Mouse (Mus musculus) lung, adult 18-20 months (tissue): Measurements from ENCODE around the gene Pde8b.
A peak's percentile ranks its signal among the peaks of the same experiment; 100 is the strongest.

Experiments
- DNase-seq, 2 experiments: peaks; one replicate each; pipeline ENCODE4 v3.0.0; 2022; ENCODE audit warnings: mixed read lengths in 2 of 2

Gene Pde8b

DNA sequence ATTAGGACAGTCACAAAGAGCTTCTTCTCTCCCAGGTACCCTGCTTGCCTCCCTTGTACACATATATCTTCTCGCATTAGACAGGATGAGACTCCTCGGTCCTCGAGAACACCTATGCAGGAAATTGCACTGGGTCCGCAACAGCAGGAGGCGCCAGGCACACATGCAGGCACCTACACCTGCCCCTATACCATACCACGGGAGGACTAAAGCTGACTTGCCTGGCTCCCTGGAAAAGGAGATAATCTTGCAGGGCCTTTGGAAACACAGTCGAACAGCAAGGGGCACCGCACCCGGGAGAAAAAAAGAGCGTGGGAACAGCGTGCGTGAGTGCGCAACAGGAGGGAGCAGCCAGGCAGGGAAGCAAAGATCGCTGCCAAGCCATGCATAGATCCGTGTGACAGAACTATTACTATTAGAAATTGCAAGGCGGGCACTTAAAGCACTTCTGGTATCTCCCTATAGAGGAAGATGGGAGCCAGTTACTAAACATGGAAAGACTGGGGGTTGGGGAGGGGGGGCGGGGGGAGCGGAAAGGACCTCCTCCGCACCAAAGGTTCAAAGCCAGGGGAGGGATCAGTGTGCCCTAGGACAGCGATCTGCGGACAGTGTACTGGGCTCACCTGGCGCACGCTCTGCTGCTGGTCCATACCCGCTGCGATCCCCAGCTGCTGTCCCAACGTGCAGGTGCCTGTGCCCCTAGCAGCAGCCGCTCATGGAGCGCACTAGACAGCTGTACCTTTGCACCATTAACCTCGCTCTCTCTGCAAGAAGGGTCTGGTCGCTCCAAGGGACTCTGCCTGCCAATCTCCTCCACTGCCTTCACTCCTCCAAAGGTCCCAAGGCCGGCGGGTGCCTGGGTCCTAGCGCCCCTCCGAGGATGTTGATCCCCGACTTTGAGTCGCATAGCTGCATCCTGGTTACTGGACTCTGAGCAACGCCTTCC lies at the start of gene Pde8b:
Gene Pde8b (minus strand): TSS at position 826 of the 946 bp plus-strand sequence.
- DNase-seq = peak; percentile 14 to 38

DNA sequence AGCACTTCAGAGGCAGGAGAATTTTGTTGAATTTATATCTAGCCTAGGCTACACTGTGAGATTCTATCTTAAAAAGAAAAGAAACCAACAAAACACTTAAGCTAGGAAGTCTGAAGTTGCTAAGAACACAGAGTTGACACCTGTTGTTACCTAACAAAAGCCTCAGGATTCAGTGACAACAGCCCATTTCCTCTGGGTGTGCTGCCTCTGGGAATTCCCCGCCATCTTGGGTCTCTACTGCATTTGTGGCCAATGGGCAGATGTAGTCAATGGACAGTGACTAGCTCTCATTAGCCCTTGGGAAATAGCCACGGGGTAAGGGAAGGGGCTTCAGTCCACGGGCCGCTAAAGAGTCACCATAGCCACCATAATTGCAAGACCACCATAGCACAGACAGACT lies 41.8 kb upstream of the Pde8b start:
- no peak for DNase-seq

GRCm38 (mm10) chr13:95288027-95288426 lies 37.9 kb upstream of the Pde8b start:
- DNase-seq = no peak

GRCm38 (mm10) chr13:95286989-95287388 lies 36.9 kb upstream of the Pde8b start:
- DNase-seq = peak; percentile 61 to 69

- no peak for DNase-seq
Observed at GRCm38 (mm10) chr13:95281740-95282673, 31.9 kb upstream of the Pde8b start.

DNA sequence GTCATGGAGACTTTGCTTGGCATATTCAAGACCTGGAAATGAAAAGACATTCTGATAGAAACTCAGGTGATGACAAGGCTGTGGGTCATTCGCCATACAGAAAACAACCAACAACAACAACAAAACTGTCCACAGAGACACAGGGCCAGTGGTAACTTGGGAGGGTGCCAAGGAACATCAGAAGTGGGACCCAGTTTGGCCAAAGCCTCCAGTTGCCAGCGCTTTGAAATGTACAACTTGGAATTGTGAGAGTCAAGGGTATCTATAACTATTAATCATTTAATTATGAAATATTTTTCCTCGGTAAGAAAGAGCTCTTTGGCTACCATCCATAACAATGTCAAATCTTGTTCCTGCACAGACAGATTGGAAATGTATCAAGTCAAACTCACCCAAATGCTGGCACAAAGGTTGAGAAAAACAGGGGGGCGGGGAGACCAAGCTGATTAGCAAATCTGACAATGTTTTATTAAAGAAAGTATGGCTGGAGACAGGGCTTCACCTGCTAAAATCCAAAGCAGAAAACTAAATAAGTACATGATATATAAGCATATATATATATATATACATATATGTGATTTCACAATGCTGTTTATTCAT lies 28.4 kb upstream of the Pde8b start:
- DNase-seq = no peak

DNA sequence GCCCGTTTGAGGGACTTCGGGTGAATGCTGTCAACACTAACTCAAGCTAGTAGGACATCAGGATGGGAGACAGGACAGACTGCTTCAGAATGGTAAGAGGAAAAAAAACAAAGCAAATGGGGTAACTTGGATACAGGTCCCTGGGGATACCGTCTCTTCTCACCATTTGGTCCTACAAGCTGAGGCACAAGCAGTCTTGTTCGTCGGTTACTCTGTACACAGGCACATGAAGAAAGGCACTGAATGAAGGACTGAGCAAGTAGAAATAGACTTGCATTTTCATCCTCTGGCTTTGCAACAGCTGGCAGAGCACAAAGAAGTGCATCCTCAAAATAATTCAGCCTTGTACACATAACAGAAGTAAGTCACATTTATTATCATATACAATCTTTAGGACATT lies 14.6 kb upstream of the Pde8b start:
- DNase-seq = no peak

GRCm38 (mm10) chr13:95260886-95261789 lies 11.0 kb upstream of the Pde8b start:
- peak in 1 of 2 experiments; percentile 15 for DNase-seq

- peak in 1 of 2 experiments; percentile 45 for DNase-seq
Observed at GRCm38 (mm10) chr13:95260391-95260790, 10.3 kb upstream of the Pde8b start.

DNA sequence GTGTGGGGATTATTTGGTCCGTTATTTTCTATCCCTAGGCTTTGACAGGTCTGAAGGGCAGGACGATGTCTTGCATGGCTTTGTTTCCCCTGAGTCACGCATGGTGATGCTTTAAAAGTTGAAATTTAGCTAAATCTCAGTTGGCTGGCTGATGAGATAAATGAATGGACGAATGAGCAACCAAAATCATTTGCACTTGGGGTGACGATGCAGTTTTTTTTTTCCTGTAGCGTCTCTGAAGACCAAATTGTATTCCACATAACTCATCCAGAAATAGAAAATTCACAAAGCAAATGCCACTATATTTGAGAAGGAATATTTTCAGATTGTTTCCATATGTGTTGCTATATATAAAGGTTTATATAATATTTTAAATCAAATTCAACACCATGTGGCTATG lies 6.9 kb upstream of the Pde8b start:
- DNase-seq = no peak

DNA sequence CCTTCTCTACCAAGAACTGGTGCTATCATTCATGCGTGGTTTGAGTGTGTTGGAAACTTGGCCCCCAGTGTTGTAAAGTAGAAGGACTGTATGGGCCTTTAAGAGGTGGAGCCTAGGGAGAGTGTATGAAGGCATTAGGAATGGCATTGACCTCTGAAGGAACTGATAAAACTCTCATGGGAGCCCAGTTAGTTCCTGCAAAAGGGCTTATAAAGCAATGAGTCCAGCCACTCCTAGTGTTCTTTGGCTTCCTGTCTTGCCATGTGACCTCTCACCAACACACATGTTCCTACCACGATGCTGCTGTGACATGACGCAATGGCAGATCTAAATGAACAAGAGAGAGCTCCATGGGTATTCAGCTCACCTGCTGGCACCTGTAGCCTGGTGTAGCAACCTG lies 4.9 kb upstream of the Pde8b start:
- no peak for DNase-seq

DNA sequence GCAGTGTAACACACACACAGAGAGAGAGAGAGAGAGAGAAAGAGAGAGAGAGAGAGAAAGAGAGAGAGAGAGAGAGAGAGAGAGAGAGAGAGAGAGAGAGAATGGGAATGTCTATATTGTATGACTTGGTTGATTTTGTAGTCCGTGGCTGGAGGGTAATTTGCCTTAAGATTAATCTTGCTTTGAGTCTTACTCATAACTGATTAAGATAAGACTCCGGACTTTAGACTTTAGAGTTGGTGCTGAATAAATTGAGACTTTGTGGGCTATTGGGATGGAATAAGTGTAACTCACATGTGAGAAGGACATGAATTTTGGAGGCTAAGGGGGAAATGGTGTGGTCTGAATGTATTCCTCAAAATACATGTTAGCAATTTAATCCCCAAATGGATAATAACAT lies 7.1 kb downstream of the Pde8b start:
- DNase-seq = no peak

GRCm38 (mm10) chr13:95237488-95237887 lies 12.6 kb downstream of the Pde8b start:
- DNase-seq = no peak

GRCm38 (mm10) chr13:95235261-95235660 lies 14.9 kb downstream of the Pde8b start:
- DNase-seq = no peak

DNA sequence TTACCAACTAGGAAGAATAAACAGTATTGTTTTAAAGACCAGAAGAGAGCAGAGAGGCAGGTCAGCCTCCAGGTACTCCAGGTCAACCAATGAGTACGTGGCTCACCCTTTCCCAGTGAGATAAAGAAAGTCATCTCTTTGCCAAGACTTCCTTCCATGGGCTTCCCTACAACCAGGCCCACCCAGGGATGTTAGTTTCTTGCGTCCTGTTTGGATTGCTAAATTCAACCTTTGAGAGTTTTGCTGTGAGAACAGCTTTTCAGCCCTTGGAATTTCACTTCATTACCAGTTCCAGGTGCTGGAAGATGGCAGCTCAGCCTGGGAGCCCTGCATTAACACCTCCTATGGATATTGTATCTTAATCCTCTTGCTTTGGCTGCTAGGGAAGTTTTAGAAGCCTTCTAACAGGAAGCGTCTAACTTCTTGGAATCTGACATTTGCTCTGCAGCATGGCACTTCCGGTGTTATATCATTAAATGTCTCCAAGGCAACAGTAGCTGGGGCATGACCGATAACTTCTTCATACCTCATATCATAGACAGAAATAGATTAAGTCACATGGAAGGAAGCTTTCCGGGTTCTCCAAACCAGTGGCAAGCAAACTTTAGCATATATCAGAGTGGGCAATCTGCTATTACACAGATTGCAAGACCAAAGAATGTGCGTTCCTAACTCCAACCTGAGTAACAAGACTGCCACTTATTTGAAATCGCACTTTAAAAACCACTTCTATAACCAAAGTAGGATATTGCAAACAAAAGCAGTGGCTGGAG lies 18.6 kb downstream of the Pde8b start:
- peak in 1 of 2 experiments; percentile 22 for DNase-seq

DNA sequence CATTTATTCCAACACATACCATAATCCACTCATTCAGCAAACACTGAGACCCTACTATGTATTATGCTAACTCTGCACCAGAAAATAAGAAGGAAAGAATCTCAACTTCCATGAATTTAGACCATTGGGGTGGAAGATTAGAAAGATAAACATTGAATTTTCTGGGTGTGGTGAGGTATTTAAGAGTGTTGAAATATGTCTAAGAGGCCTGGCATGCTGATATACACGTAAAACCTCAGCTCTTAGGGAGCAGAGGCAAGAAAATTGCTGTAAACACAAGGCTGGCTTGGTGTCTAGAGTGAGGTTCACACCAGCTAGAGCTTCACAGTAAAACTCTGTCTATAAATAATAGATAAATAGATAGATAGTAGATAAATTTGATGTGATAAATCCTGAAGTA lies 19.8 kb downstream of the Pde8b start:
- DNase-seq = peak in 1 of 2 experiments; percentile 14

DNA sequence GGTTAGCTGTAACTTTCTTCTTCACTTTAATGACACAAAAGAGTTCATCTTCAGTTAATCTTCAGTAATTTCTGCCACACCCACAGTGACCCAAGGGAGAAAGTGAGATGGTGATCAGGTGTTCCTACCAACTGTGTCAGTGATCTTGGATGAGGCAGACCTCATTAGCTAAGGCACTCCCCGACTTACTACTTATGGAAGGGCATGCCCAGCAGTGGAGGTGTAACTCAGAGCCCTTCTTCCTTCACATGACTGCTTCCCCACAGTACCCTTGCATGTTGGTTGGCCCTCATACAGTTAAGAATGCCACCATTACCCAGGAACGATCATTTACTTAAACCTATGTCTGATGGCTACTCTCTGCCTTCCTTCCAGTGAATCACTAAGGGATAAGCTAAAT lies 25.6 kb downstream of the Pde8b start:
- no peak for DNase-seq

- DNase-seq = peak in 1 of 2 experiments; percentile 22
Observed at GRCm38 (mm10) chr13:95223427-95223772, 26.7 kb downstream of the Pde8b start.

- DNase-seq = peak; percentile 40 to 55
Observed at GRCm38 (mm10) chr13:95222569-95223426, 27.3 kb downstream of the Pde8b start.
